Mouse (Mus musculus) c-Kit-positive CD71-negative TER-119-negative erythroid progenitor cells, embryonic 14.5 days (primary cell): ENCODE results near the gene Olfr494.

Experiments
- DNase-seq: peaks from one replicate; pipeline ENCODE4 v3.0.0-alpha.2; 2013; ENCODE audit warnings: low read depth

Olfr494 gene

DNA sequence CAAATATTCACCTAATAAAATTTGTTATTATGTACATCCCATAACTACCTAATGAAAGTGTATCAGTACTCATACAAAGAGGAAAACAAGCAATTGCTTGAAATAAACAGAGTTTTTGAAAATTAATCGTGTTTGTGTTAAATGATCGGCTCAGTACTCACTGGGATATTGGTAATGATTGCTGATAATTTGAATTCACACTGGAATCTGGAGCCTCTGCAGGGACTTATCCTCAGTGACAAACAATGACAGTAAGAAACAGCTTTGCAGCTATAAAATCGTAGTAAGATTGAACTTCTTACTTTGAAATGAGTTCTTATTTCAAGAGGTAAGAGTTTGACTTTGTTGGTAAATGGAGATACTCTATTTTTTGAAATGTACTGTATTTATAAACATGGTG is at the start of gene Olfr494:
Gene Olfr494, plus strand, starts transcription at position 301 of the 400 bp plus-strand sequence.
- DNase-seq, result no peak

DNA sequence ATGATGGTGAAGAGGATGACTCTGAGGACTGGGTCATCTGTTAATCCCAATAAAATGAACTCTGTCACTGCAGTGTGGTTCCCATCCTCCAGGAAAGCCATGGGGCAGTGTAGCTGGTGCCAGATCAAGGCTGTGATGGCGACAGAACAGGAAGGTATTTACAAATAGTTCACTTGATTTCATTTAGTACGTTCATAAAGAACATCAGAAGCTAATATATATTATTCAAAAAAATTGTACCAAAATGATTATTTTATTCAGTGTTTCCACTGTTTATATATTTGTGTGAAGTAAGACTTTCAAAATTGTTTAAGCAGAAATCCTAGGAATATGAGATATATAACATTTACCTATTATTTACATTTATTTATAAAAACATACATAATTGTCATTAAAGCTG is 41.6 kb upstream of the Olfr494 start, which contains the start of gene Olfr492:
Gene Olfr492, minus strand, starts transcription at position 101 of the 400 bp plus-strand sequence.
- DNase-seq, result no peak

DNA sequence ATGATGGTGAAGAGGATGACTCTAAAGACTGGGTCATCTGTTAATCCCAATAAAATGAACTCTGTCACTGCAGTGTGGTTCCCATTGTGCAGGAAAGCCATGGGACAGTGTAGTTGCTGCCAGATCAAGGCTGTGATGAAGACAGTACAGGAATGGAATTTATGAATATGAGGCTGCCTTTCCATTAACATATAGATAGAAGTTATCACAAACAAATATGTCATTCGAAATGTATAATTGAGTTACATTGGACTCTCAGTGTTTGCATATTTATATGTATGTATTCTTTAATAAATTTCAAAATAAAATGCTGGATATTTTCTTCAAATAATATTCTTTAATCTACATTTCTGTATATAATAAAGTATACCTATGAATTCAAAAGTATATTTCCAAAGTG is 18.3 kb upstream of the Olfr494 start, which contains the start of gene Olfr493:
Gene Olfr493, minus strand, starts transcription at position 101 of the 400 bp plus-strand sequence.
- no peak for DNase-seq

DNA sequence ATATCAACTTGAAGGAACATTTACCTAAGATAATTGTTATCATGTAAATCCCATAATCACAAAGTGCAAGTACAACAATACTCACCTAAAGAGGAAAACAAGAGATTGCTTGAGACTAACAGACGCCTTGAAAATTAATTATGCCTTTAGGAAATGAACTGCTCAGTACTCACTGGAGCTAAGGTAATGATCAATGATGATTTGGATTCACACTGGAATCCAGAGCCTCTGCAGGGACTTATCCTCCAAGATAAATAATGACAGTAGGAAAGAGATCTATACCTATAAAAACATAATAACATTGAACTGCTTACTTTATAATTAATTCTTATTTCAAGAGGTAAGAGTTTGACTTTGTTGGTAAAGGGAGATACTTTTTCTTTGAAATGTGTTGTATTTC is 27.7 kb downstream of the Olfr494 start, which contains the start of gene Olfr495:
Gene Olfr495, plus strand, starts transcription at position 301 of the 400 bp plus-strand sequence.
- no peak for DNase-seq
